Comparison of ENCODE assay signal across 8 mouse cellular contexts in genomic region chr12:83072181-83072887, GRCm38 (mm10).
DNase-seq lines count a peak whose midpoint lies in the region; ATAC-seq and TF ChIP-seq lines count a peak whose summit lies in the region.

No protein-coding gene starts in this region.

- TF ChIP-seq POLR2A in heart, adult 2 months (IDR thresholded peaks at IDR 0.05; ENCODE audit: insufficient read depth, low read depth, low read length) = no peak

- no peak for ATAC-seq in hindbrain, embryonic 14.5 days (ENCODE audit: low FRiP score)
- ATAC-seq in midbrain, postnatal 0 days (ENCODE audit: low FRiP score) = no peak

- peaks cover 6% of the 10 kb centered on the region for H3K4me1 ChIP-seq in heart, adult 2 months (ENCODE audit: control insufficient read depth, insufficient read depth, low read length)
- peaks cover 22% of the 10 kb centered on the region for H3K4me1 ChIP-seq in embryonic facial prominence, embryonic 10.5 days
- peaks cover 22% of the 10 kb centered on the region for H3K4me1 ChIP-seq in hindbrain, embryonic 14.5 days (replicated peaks; ENCODE audit: control insufficient read depth, insufficient read depth, low read length)
- H3K4me1 ChIP-seq in midbrain, postnatal 0 days (ENCODE audit: insufficient read depth, low read length) = peaks cover 3% of the 10 kb centered on the region; the same call in 1 of the 2 replicates

- TF ChIP-seq CTCF in heart, adult 2 months (IDR thresholded peaks at IDR 0.05) = peak; percentile 73
- TF ChIP-seq CTCF in midbrain, postnatal 0 days (IDR thresholded peaks at IDR 0.05) = peak; percentile 82

- H3K4me2 ChIP-seq in hindbrain, embryonic 14.5 days (replicated peaks) = no peak overlapping the region
- no peak overlapping the region for H3K4me2 ChIP-seq in midbrain, postnatal 0 days (ENCODE audit: low read depth, low read length, poor library complexity, severe bottlenecking)

- no peaks in the 10 kb centered on the region for H3K36me3 ChIP-seq in heart, adult 2 months (ENCODE audit: control insufficient read depth, insufficient read depth, low read length)
- no peaks in the 10 kb centered on the region for H3K36me3 ChIP-seq in embryonic facial prominence, embryonic 10.5 days (replicated peaks)
- no peaks in the 10 kb centered on the region for H3K36me3 ChIP-seq in hindbrain, embryonic 14.5 days (replicated peaks; ENCODE audit: control insufficient read depth, insufficient read depth)
- no peaks in the 10 kb centered on the region for H3K36me3 ChIP-seq in midbrain, postnatal 0 days (ENCODE audit: insufficient read depth, low read length)

- no peak overlapping the region for H3K9ac ChIP-seq in heart, adult 2 months (ENCODE audit: low read depth, low read length)
- H3K9ac ChIP-seq in hindbrain, embryonic 14.5 days = no peak overlapping the region
- H3K9ac ChIP-seq in midbrain, postnatal 0 days (replicated peaks; ENCODE audit: low read length, poor library complexity, severe bottlenecking) = no peak overlapping the region

- intact Hi-C loops in heart, adult 2 months (cut with DNase I) = loop anchor here (2.0 to 5.0 kb wide), 3 partner anchors 38 to 430 kb away; no protein-coding TSS in a partner anchor

- H3K9me3 ChIP-seq in embryonic facial prominence, embryonic 10.5 days = no peaks in the 10 kb centered on the region
- H3K9me3 ChIP-seq in hindbrain, embryonic 14.5 days (ENCODE audit: control insufficient read depth, low read length) = no peaks in the 10 kb centered on the region
- H3K9me3 ChIP-seq in midbrain, postnatal 0 days (ENCODE audit: low read length) = no peaks in the 10 kb centered on the region

- H3K4me3 ChIP-seq in heart, adult 2 months = no peak overlapping the region
- H3K4me3 ChIP-seq in embryonic facial prominence, embryonic 10.5 days = no peak overlapping the region
- no peak overlapping the region for H3K4me3 ChIP-seq in hindbrain, embryonic 14.5 days (replicated peaks; ENCODE audit: low read length)
- no peak overlapping the region for H3K4me3 ChIP-seq in midbrain, postnatal 0 days (ENCODE audit: low read depth, low read length)

- H3K27ac ChIP-seq in heart, adult 2 months = peak overlapping the region; percentile 40
- H3K27ac ChIP-seq in embryonic facial prominence, embryonic 10.5 days (replicated peaks) = peak overlapping the region; percentile 49
- peak overlapping the region; percentile 45 for H3K27ac ChIP-seq in hindbrain, embryonic 14.5 days
- peak overlapping the region; percentile 43; the same call in 1 of the 2 replicates for H3K27ac ChIP-seq in midbrain, postnatal 0 days (ENCODE audit: low read depth, low read length)

- H3K79me2 ChIP-seq in heart, adult 2 months (replicated peaks; ENCODE audit: control insufficient read depth, insufficient read depth, low read length) = no peaks in the 10 kb centered on the region

- DNase-seq in heart, adult 2 months = peak in 1 of 2 experiments; percentile 21
- no peak for DNase-seq in heart, adult 9 months (ENCODE audit: low spot score in 2 of 2)
- peak; percentile 13 for DNase-seq in R1 (ENCODE audit: low read depth, low spot score)
- DNase-seq in embryonic facial prominence, embryonic 10.5 days (ENCODE audit: low spot score) = no peak
- peak; percentile 59 for DNase-seq in hindbrain, embryonic 14.5 days (ENCODE audit: low spot score)
- DNase-seq in midbrain, postnatal 0 days (ENCODE audit: low spot score) = peak; percentile 69
- DNase-seq in adrenal gland, postnatal 36 days = no peak
- DNase-seq in adrenal gland, postnatal 25 days = no peak

- WGBS in heart, adult 2 months = 15% methylated on average over 3 of the region's 3 CpGs
- WGBS in embryonic facial prominence, embryonic 10.5 days = 47% methylated on average over 3 of the region's 3 CpGs
- WGBS in hindbrain, embryonic 14.5 days = 48% methylated on average over 3 of the region's 3 CpGs
- WGBS in midbrain, postnatal 0 days = 37% methylated on average over 3 of the region's 3 CpGs

- TF ChIP-seq EP300 in heart, adult 2 months (IDR thresholded peaks at IDR 0.05; ENCODE audit: insufficient read depth, low read depth, low read length) = no peak

- no peaks in the 10 kb centered on the region for H3K27me3 ChIP-seq in heart, adult 2 months (ENCODE audit: control insufficient read depth, insufficient read depth, low read length)
- H3K27me3 ChIP-seq in embryonic facial prominence, embryonic 10.5 days (replicated peaks; ENCODE audit: low read depth, poor library complexity, severe bottlenecking) = no peaks in the 10 kb centered on the region
- no peaks in the 10 kb centered on the region for H3K27me3 ChIP-seq in hindbrain, embryonic 14.5 days (ENCODE audit: control insufficient read depth, insufficient read depth, low read length)
- no peaks in the 10 kb centered on the region for H3K27me3 ChIP-seq in midbrain, postnatal 0 days (ENCODE audit: insufficient read depth, low read length)

Comparison
In these comparisons a context has a peak if more than half of its experiments do, and no peak if none do; other contexts are left out.
1. DNase-seq: peak in R1 (single experiment), hindbrain, embryonic 14.5 days (single experiment) and midbrain, postnatal 0 days (single experiment); none in heart, adult 9 months (0 of 2), embryonic facial prominence, embryonic 10.5 days (single experiment), adrenal gland, postnatal 36 days (0 of 2) and adrenal gland, postnatal 25 days (single experiment).
2. Peak in every context shown above with its lines, with median percentiles within 50 percentile points of each other: H3K27ac ChIP-seq.